Mouse (Mus musculus) erythroid progenitor cell, adult 5-6 weeks (primary cell): ENCODE measurements at regions not wholly inside any gene's neighbourhood (a gene's known extent, or its start where the extent isn't known, plus 50 kb on each side); places are given as distances from the start of the nearest gene placed in this dataset.

Experiments
- ATAC-seq: replicated peaks from 2 replicates; pipeline ENCODE4 v1.8.0; 2016; ENCODE audit warnings: moderate number of reproducible peaks, mild to moderate bottlenecking, moderate TSS enrichment, inconsistent platforms; ENCODE audit not compliant: poor library complexity, low FRiP score, severe bottlenecking

DNA sequence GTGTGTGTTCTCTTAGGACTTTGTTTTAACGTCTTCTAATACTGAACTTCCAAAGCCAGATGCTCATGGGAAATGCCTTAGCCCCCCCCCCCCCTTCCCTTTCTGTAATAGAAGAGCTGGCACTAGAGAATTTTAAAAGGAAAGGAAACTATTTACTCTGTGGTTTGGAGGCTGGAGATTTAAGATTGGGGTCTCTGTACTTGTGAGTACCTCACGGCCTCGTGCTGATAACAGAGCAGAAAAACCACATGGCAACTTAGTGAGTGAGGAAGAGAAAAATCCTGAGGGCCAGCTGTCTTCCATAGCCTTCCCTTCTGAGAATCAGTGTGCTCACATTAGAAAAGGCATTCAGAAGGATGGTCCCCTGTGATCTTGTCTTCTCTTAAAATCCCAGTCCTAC is 210.6 kb downstream of the Ibtk start:
- no peak for ATAC-seq

DNA sequence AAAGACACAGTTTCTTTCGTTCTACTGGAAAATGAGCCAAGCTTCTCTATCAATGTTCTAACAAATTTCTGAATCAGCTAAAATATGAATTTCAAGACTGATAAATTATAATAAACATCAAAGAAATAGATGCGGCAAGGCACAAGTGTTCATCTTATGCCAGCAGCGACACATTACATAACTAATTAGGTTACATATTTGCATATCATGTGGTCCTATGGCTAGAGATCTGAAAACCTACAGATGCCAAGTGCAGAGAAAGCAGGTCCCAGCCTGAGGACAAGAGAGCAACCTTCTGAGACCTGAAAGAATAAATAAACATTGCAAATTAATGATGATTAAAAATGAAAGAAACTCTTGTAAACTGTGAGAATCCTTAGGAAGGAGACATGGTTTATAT is 201.3 kb upstream of the Tent5a start:
- no peak for ATAC-seq

DNA sequence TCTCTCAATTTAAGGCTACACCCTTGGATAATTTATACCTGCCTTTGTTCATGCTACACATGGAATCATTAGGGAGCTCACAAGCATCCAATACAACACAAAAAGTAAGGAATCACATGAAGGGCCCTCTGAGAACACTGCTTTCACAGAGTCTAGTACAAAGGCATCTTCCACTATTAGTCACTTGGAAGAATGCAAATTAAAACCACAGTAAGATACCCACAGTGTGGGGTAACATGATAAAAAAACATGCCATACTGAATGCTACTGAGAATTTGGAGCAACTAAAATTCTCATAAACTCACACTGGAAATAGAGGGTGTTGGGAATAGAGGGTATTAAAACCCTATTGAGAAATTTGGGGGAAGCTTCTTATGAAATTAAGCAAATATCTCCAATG is 197.6 kb upstream of the Tent5a start:
- ATAC-seq: no peak

DNA sequence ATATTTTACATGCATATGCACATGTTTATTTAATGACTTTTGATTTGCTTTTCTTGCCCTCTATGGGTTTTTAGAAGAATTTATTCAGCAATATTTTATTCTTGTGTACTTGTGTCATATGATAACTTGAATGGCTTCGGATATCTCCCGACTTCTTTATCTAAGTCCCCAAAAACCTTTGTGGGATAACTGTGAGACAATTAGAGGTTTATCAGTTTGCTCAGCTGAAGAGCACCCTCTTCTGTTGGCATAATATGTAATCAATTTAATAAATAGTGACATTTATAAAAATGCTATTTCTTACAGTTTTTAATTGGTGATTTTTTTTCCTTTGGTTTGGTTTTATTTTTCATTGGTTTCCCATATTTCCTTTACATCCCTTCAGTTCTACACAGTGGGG is 194.2 kb upstream of the Tent5a start:
- ATAC-seq: 0 out of 2 replicates have a peak, but pooled peaks have one; percentile 30

GRCm38 (mm10) chr9:85520941-85521340 is 193.8 kb upstream of the Tent5a start:
- peak; percentile 57 for ATAC-seq

GRCm38 (mm10) chr9:85499006-85499405 is 171.9 kb upstream of the Tent5a start:
- ATAC-seq: no peak

- no peak for ATAC-seq
These were observed 170.2 kb upstream of the Tent5a start for GRCm38 (mm10) chr9:85497348-85497747.

- ATAC-seq: no peak
These were observed 169.5 kb upstream of the Tent5a start for GRCm38 (mm10) chr9:85496506-85497239.

GRCm38 (mm10) chr9:85495056-85495455 is 167.9 kb upstream of the Tent5a start:
- ATAC-seq: no peak

- ATAC-seq: no peak
These were observed 166.6 kb upstream of the Tent5a start for GRCm38 (mm10) chr9:85493760-85494159.

DNA sequence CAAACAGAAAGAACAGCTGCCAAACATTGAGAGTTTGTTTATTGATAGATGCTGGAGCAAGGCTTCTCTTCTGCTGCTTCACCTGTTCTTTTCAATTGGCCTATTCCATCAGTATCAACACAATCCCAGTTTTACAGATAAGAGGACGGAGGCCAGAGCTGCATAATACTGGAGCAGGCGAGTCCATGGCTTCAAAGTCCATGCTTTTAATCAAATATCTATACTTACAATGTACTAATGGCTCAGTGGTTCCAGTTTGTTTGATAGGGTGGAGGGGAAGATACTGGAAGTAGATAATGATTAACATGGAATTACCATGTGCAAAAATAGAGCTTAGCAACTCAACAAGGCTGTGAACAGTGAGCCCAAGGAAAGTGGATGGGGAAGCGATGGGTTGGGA is 163.2 kb upstream of the Tent5a start:
- no peak for ATAC-seq

GRCm38 (mm10) chr9:85487915-85488314 is 160.8 kb upstream of the Tent5a start:
- no peak for ATAC-seq

- ATAC-seq: no peak
These were observed 160.0 kb upstream of the Tent5a start for GRCm38 (mm10) chr9:85487052-85487668.

DNA sequence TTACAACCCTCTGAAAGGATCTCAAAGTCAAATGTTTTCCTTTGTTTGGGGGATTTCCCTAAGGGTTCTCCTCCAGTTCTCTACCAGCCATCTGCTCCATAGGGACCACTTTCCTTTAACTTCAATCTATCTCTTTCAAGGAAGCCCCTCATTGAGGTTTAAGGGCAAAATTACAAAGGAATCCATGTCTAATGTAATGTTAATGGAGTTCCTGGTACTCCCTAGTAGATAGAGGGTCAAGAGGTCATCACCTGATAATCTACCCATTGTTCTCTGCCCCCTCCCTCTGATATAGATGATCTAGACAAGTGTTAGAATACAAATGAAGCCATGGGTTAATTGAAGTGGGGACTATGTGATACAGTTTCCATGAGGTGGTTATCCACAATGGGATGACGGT is 158.6 kb upstream of the Tent5a start:
- ATAC-seq: no peak

DNA sequence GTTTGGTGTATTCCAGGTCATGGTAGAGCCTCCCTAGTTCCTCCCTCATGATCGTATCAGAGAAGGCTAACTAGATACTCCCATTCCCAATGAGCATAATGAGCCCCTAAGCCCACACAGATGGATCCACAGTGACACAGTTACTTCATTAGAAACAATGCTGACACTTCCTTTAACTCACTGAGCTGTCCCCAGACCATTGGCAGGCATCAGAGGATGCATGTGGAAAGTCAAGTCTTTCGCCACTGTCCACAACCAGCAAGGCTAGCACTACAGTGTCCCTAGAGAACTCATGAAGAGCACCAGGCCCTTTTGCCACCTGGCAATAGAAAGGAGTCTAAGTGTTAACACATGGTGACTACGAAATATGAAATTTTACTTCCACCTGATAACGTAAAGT is 156.1 kb upstream of the Tent5a start:
- ATAC-seq: no peak

DNA sequence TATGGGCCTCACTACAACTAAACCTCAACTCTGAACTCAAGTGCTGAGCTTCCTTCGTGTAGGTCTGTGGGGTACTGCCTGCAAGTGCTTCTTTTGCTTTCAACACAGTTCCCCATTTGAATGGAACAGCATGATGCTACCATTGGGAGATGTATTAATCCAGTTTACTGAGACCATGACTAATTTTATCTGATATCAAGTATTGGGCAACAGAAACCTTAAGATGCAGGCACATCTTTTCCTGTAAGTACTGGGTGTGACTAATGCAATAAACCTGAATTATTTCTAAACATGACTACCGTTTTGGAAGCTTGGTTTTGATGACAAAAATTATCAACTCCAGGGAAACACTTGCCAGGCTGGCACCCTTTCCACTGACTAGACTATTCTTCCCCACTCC is 153.4 kb upstream of the Tent5a start:
- ATAC-seq: no peak

GRCm38 (mm10) chr9:85475214-85475613 is 148.1 kb upstream of the Tent5a start:
- no peak for ATAC-seq

- no peak for ATAC-seq
These were observed 143.2 kb upstream of the Tent5a start for GRCm38 (mm10) chr9:85470264-85470821.

DNA sequence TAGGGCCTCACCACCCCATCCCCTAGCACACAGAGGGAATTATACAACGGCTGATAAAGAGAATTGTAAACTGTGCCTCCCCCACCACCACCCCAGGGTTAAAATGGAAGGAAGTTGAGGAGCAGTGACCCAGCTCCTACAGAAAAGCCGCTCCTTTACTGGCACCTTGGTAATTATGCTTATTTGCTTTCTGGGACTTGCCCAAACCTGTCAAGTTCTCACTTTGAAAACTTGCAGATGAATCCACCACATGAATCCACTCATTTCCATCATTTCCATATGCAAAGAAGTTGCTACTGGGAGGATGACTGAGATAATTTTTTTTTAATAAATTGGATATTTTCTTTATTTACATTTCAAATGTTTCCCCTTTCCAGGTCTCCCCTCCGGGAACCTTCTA is 142.1 kb upstream of the Tent5a start:
- ATAC-seq: no peak

DNA sequence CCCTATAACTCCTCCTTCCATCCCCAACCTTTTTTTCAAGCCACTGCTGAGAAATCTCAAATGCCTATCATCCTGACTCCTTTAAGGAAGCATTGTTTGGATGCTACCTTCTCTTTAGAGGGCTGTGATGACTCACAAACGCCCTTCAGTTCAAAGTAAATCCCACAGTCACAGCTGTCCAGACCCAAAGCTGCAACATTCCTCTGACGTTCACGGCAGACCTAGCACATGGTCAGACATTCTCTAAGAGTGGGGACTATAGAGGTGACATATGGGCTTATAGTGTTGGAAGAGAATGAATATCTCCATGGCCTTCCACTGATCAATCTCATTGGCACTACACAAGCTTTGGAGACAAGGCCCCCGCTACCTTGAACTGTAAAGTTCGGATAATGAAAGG is 139.5 kb upstream of the Tent5a start:
- ATAC-seq: no peak

DNA sequence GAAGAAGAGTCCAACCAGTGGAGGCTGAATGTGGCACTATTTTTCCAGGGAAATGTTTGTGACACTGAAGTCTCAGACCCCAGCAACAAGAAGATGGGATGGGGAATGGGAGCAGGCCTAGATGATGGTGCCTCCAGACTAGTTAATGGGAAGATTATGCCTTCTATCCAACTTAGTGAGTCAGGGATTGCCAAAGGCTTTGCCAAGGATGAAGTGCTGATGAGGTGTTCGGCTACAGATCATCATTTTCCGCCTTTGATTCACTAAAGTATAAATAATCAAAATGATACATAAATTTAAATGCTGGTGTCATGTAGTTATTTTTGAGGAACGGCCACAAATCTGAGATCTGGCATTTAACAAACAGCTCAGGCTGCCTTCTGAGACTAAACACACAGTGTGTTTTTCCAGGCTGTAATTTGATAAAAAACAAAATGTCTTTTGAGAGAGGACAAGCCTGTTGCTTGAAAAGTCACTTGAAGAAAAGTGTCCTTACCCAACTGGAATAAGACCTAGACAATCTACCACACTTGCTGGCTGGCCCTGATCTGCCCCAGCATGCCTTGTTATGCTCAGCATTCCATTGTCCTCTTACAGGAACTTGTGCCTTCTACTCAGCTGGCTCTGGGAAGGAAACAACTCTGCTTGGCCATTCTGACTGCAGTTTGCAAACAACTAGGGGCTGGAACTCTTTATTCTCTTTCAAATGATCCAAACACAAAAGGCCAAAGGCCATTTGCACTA is 132.1 kb upstream of the Tent5a start:
- ATAC-seq: no peak
